Mouse (Mus musculus) cerebellum, adult (tissue): Measurements from ENCODE around the gene Gpr149.

Source experiments
- ATAC-seq: cut with Nextera tagmentation; 2 replicates; pipeline ENCODE4 v1.9.2; 2017; ENCODE audit warnings: mild to moderate bottlenecking, moderate library complexity, mixed read lengths; ENCODE audit not compliant: insufficient number of reproducible peaks, low FRiP score, low TSS enrichment

Gpr149 gene

GRCm38 (mm10) chr3:62604973-62605372, at the start of gene Gpr149:
Gene Gpr149 (minus strand): TSS chr3:62605140.
- ATAC-seq = no peak

GRCm38 (mm10) chr3:62650551-62650950, 45.6 kb upstream of the Gpr149 start:
- ATAC-seq = no peak

GRCm38 (mm10) chr3:62610861-62611260, 5.9 kb upstream of the Gpr149 start:
- ATAC-seq = no peak

- no peak for ATAC-seq
Observed at GRCm38 (mm10) chr3:62605931-62606330, 991 bp upstream of the Gpr149 start.

- no peak for ATAC-seq
Observed at GRCm38 (mm10) chr3:62604047-62604391, 921 bp downstream of the Gpr149 start.

GRCm38 (mm10) chr3:62603231-62604046, 1.5 kb downstream of the Gpr149 start:
- 0 out of 2 replicates have a peak, but pooled peaks have one; percentile 20 for ATAC-seq

GRCm38 (mm10) chr3:62602466-62602865, 2.5 kb downstream of the Gpr149 start:
- no peak for ATAC-seq

GRCm38 (mm10) chr3:62594842-62595241, 10.1 kb downstream of the Gpr149 start:
- ATAC-seq = no peak

- no peak for ATAC-seq
Observed at GRCm38 (mm10) chr3:62585072-62585471, 19.9 kb downstream of the Gpr149 start.

- no peak for ATAC-seq
Observed at GRCm38 (mm10) chr3:62527593-62527992, 77.3 kb downstream of the Gpr149 start.

GRCm38 (mm10) chr3:62527160-62527559, 77.8 kb downstream of the Gpr149 start:
- ATAC-seq = no peak

GRCm38 (mm10) chr3:62507206-62507647, 97.7 kb downstream of the Gpr149 start:
- ATAC-seq = no peak

- ATAC-seq = peak; percentile 98
Observed at GRCm38 (mm10) chr3:62506488-62507205, 98.3 kb downstream of the Gpr149 start, which contains the start of gene Dhx36. Gene Dhx36 (minus strand): TSS chr3:62507004.

GRCm38 (mm10) chr3:62505166-62505900, 99.6 kb downstream of the Gpr149 start:
- no peak for ATAC-seq

- ATAC-seq = no peak
Observed at GRCm38 (mm10) chr3:62499327-62499726, 105.6 kb downstream of the Gpr149 start.

- no peak for ATAC-seq
Observed at GRCm38 (mm10) chr3:62492568-62492967, 112.4 kb downstream of the Gpr149 start.

GRCm38 (mm10) chr3:62484340-62484739, 120.6 kb downstream of the Gpr149 start:
- ATAC-seq = no peak
